Mouse (Mus musculus) heart, adult 2 months (tissue): Measurements from ENCODE around the gene Msl2.

ENCODE experiments used
- CTCF ChIP-seq: fragments of 200-600 bp; IDR thresholded peaks from 2 replicates; pipeline ENCODE4 v1.8.1; 2022; ENCODE audit warnings: antibody characterized with exemption, mild to moderate bottlenecking, moderate library complexity
- EP300 ChIP-seq: fragments of 200-500 bp; IDR thresholded peaks from 2 replicates; pipeline ENCODE4 v1.6.1; 2011; ENCODE audit warnings: low read depth, low read length, control low read depth; ENCODE audit not compliant: insufficient read depth
- POLR2A ChIP-seq: fragments of 200-500 bp; IDR thresholded peaks from 2 replicates; pipeline ENCODE4 v1.6.1; 2011; ENCODE audit warnings: mild to moderate bottlenecking, low read depth, low read length, control low read depth; ENCODE audit not compliant: insufficient read depth

- no peak for TF ChIP-seq CTCF
- no peak for TF ChIP-seq POLR2A
- no peak for TF ChIP-seq EP300
These were observed 8.8 kb upstream of the Msl2 start for GRCm38 (mm10) chr9:101065076-101065602.
